14 mouse cellular contexts compared by ENCODE assay signal in the genomic region with DNA sequence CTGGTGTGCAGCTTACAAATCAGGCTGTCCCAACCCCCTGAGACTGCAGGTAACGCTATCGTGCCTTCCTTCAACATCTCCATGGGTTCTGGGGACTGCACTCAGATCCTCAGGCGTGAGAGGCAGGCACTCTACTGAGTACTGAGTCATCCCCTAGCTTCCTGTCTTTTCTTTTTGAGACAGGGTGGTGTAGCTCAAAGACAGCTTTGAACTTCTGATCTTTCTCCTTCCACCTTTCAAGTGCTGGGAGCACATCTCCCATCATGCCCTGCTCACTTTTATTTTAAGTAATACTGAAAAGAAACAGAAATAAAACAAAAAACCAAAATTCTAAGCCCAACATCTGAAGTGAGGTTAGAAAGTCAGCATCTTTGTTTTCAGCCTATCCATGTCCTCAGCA. TPM values are rescaled to one million over a fixed set of nuclear protein-coding genes. Genes with fewer than 3 reads are reported as not detected.
"Had no signal": no experiment of that assay in that cellular context is flagged by ENCODE, and none has a peak within 500 bp of the region (broad histone marks: within the 10 kb centered on the region; RNA-seq: fewer than 3 reads in every experiment).

No protein-coding gene starts in this region.

- H3K27ac ChIP-seq: layer of hippocampus, adult 2 months; left cerebral cortex, adult 2 months; liver, embryonic 13.5 days; macrophage; midbrain, embryonic 12.5 days had no signal

- H3K9ac ChIP-seq: liver, embryonic 13.5 days; lung, embryonic 14.5 days; midbrain, embryonic 12.5 days had no signal

- H3K4me1 ChIP-seq: liver, embryonic 13.5 days; midbrain, embryonic 12.5 days had no signal

- H3K4me3 ChIP-seq: layer of hippocampus, adult 2 months; left cerebral cortex, adult 2 months; liver, embryonic 13.5 days; midbrain, embryonic 12.5 days; myocyte had no signal

- DNase-seq: kidney, adult 18-20 months; kidney, adult 9 months; kidney, postnatal 25 days; layer of hippocampus, postnatal 36 days; liver, embryonic 13.5 days; lung, embryonic 14.5 days had no signal

- H3K9me3 ChIP-seq: liver, embryonic 13.5 days; midbrain, embryonic 12.5 days had no signal

- H3K4me2 ChIP-seq: liver, embryonic 13.5 days; lung, embryonic 14.5 days; midbrain, embryonic 12.5 days had no signal

- H3K27me3 ChIP-seq: liver, embryonic 13.5 days; midbrain, embryonic 12.5 days had no signal

- ATAC-seq: lung, postnatal 0 days; midbrain, embryonic 16.5 days had no signal

RNA-seq across cellular contexts. Expression of a gene that starts 30.1 kb away (rescaled TPM):
- total RNA-seq: liver, adult 2 months had no signal
